Mouse (Mus musculus): ENCODE results near the gene Cmtm8. TPM values are rescaled to one million over a fixed set of nuclear protein-coding genes. Genes with fewer than 3 reads are reported as not detected.

Cmtm8 gene
- polyA plus RNA-seq, 1 experiment = 7.8 TPM

DNA sequence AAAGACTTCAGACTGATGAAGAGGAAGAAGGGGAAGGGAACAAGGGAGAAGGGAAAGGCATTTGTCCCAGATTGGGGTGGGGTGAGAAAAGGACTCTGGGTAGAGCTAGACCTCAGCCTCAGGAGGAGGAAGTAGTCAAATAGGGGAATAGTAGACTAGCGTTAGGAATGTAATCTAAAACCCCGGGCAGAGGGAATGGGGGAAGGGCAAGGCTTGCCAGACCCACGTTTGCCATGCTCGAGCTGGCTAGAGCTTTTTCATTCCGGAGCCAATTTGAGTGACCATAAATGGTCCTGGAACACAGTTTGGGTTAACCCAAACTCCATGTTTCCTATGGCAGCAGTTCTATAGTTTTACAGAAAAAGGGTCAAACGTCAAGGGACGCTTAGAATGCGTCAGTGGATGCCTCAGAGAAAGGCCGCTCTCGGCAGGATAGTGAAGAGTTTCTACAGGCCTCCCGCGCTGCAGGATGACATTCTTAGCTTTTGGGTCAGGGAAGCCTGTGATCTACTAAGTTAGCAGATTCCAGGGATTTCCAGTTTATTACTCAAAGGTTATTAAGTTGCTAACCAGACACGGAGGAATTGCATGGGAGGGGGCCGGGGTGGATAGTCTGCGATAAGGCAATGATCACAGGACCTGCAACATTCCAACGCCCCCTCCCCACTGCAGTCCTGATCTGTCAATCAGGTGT is 58.4 kb downstream of the Cmtm8 start:
- DNase-seq (ENCODE audit: low read depth) = no peak
- TF ChIP-seq CTCF (IDR thresholded peaks at IDR 0.05; ENCODE audit: borderline replicate concordance, extremely low read depth, insufficient read depth, insufficient read length) (no peak), POLR2A (IDR thresholded peaks at IDR 0.05; ENCODE audit: borderline replicate concordance, extremely low read depth, insufficient read depth, insufficient read length, poor library complexity, severe bottlenecking) (no peak)

DNA sequence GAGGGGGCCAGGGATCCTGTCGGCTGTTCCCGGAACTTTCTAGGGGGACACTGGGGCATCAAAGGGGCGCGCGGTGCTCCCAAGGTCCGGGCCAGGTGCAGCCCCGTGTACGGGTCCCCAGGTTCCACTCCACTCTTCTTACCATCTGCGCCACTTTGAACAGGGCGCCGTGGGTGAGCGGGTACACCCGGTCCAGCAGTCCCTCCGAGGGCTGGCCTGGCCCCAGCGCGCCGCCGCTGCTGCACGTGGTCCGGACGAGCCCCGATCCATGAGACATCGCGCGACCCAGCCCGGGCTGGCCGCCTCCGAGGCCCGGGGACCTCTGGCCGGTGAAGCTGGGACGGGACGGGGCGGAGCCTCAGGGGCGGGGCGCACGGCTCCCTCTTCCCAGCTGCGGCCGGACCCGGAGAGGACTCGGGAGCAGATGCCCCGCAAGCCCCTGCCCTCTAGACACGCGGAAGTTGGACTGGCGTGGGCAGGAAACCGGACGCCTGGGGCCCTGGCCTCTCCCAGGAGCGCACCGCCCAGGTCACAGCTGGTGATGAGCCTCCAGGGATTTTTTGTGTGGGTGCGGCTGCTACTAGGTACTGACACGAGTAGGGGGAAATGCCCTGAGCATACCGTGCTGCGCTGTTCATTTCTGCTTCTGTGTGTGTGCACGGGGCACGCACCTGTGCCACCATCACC is 62.3 kb downstream of the Cmtm8 start, which contains the start of gene Cmtm7:
Gene Cmtm7, minus strand, starts transcription at position 331 of the 687 bp plus-strand sequence.
- DNase-seq (ENCODE audit: low read depth) = peak; percentile 63
- TF ChIP-seq POLR2A (IDR thresholded peaks at IDR 0.05; ENCODE audit: borderline replicate concordance, extremely low read depth, insufficient read depth, insufficient read length, poor library complexity, severe bottlenecking) = peak; percentile 54; the same call in 1 of the 2 replicates
- no peak for TF ChIP-seq CTCF (IDR thresholded peaks at IDR 0.05; ENCODE audit: borderline replicate concordance, extremely low read depth, insufficient read depth, insufficient read length)

- peak; percentile 57 for DNase-seq (ENCODE audit: low read depth)
- TF ChIP-seq CTCF (IDR thresholded peaks at IDR 0.05; ENCODE audit: borderline replicate concordance, extremely low read depth, insufficient read depth, insufficient read length) (no peak), POLR2A (IDR thresholded peaks at IDR 0.05; ENCODE audit: borderline replicate concordance, extremely low read depth, insufficient read depth, insufficient read length, poor library complexity, severe bottlenecking) (no peak)
Measured at GRCm38 (mm10) chr9:114780746-114781525, 63.0 kb downstream of the Cmtm8 start.

DNA sequence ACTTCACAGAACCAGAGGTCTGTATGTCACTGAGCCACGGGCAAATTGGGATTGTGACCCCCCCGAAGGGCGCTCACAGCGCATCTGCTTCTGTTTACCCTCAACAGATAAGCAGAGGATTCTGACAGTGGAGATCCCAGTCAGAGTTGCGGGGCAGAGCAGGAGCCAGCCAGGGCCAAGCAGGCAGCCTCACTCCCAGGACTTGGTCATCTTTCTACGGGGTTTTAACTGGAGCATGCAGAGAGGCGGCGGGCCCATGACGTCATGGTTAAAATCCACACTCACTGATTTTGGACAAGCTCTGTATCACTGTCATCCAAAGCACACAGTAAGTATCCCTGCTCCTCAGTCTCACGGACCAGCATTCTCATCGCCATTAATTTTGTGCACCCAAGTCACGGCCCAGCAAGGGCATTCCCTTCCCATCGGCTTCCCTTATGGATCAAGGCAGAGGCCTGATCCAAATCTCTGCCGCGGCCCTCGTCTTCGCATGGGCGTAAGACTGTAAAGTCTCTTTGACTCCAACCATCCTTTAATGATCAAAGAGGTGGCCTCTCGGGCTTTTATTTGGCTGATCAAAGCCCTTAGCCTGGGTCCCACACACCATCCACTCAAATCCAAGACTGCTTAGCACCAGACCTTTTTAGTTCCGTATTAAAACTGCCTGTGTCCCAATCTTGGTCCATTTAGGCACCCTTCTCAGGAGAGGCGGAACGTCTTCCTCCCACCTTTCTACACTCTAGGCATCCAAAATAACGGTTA is 63.8 kb downstream of the Cmtm8 start:
- DNase-seq (ENCODE audit: low read depth) = no peak
- TF ChIP-seq POLR2A (IDR thresholded peaks at IDR 0.05; ENCODE audit: borderline replicate concordance, extremely low read depth, insufficient read depth, insufficient read length, poor library complexity, severe bottlenecking) (no peak), CTCF (IDR thresholded peaks at IDR 0.05; ENCODE audit: borderline replicate concordance, extremely low read depth, insufficient read depth, insufficient read length) (no peak)

DNA sequence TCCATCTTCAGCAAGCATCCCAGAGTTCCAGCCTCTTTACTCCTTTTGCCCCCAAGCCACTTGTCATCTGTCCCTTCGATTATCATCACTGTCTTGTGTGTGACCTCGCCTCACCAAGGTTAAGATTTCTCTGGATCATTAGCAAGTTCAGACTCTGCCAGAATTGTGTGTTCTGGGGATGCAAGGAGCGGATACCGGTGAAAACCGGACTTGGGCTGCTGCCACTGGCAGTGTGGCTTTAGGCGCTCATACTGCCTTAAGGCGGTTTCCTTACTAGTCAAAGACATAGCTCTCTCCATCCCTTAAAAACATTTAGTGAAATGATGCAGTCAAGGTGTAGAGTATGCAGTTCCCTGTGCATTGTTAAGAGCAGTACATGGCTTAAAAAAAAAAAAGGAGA is 65.1 kb downstream of the Cmtm8 start:
- TF ChIP-seq POLR2A (IDR thresholded peaks at IDR 0.05; ENCODE audit: borderline replicate concordance, extremely low read depth, insufficient read depth, insufficient read length, poor library complexity, severe bottlenecking) (no peak), CTCF (IDR thresholded peaks at IDR 0.05; ENCODE audit: borderline replicate concordance, extremely low read depth, insufficient read depth, insufficient read length) (no peak)
- no peak for DNase-seq (ENCODE audit: low read depth)

GRCm38 (mm10) chr9:114778047-114778390 is 65.9 kb downstream of the Cmtm8 start:
- no peak for TF ChIP-seq POLR2A (IDR thresholded peaks at IDR 0.05; ENCODE audit: borderline replicate concordance, extremely low read depth, insufficient read depth, insufficient read length, poor library complexity, severe bottlenecking)
- no peak for TF ChIP-seq CTCF (IDR thresholded peaks at IDR 0.05; ENCODE audit: borderline replicate concordance, extremely low read depth, insufficient read depth, insufficient read length)
- DNase-seq (ENCODE audit: low read depth) = no peak

GRCm38 (mm10) chr9:114777178-114778046 is 66.5 kb downstream of the Cmtm8 start:
- TF ChIP-seq POLR2A (IDR thresholded peaks at IDR 0.05; ENCODE audit: borderline replicate concordance, extremely low read depth, insufficient read depth, insufficient read length, poor library complexity, severe bottlenecking) = no peak
- TF ChIP-seq CTCF (IDR thresholded peaks at IDR 0.05; ENCODE audit: borderline replicate concordance, extremely low read depth, insufficient read depth, insufficient read length) = no peak
- no peak for DNase-seq (ENCODE audit: low read depth)

- TF ChIP-seq CTCF (IDR thresholded peaks at IDR 0.05; ENCODE audit: borderline replicate concordance, extremely low read depth, insufficient read depth, insufficient read length) (no peak), POLR2A (IDR thresholded peaks at IDR 0.05; ENCODE audit: borderline replicate concordance, extremely low read depth, insufficient read depth, insufficient read length, poor library complexity, severe bottlenecking) (no peak)
Measured at GRCm38 (mm10) chr9:114776361-114776760, 67.6 kb downstream of the Cmtm8 start.

GRCm38 (mm10) chr9:114775272-114775671 is 68.7 kb downstream of the Cmtm8 start:
- DNase-seq (ENCODE audit: low read depth) = peak; percentile 56
- TF ChIP-seq CTCF (IDR thresholded peaks at IDR 0.05; ENCODE audit: borderline replicate concordance, extremely low read depth, insufficient read depth, insufficient read length) (no peak), POLR2A (IDR thresholded peaks at IDR 0.05; ENCODE audit: borderline replicate concordance, extremely low read depth, insufficient read depth, insufficient read length, poor library complexity, severe bottlenecking) (no peak)

More at GRCm38 (mm10) chr9:114776361-114776760, 67.6 kb downstream of the Cmtm8 start:
- DNase-seq (ENCODE audit: low read depth) = no peak

- no peak for TF ChIP-seq CTCF (IDR thresholded peaks at IDR 0.05; ENCODE audit: borderline replicate concordance, extremely low read depth, insufficient read depth, insufficient read length)
- no peak for TF ChIP-seq POLR2A (IDR thresholded peaks at IDR 0.05; ENCODE audit: borderline replicate concordance, extremely low read depth, insufficient read depth, insufficient read length, poor library complexity, severe bottlenecking)
- DNase-seq (ENCODE audit: low read depth) = no peak
Measured at GRCm38 (mm10) chr9:114774629-114775028, 69.3 kb downstream of the Cmtm8 start.
